Mouse (Mus musculus) intestine, embryonic 15.5 days (tissue): ENCODE data around the gene Ric8b. TPM values are rescaled to one million over a fixed set of nuclear protein-coding genes. Genes with fewer than 3 reads are reported as not detected.

Experiments used
- ATAC-seq: fragments of 200-750 bp; cut with Nextera tagmentation; 2 replicates; pipeline ENCODE4 v1.8.0; 2017; ENCODE audit warnings: moderate TSS enrichment, moderate library complexity
- H3K27ac ChIP-seq: fragments of 300-500 bp; sonication (generic); 2 replicates; pipeline ENCODE4 v1.5.1; 2015; ENCODE audit warnings: mild to moderate bottlenecking, inconsistent platforms
- H3K27me3 ChIP-seq: fragments of 300-500 bp; sonication (generic); replicated peaks from 2 replicates; pipeline ENCODE4 v1.6.1; 2015; ENCODE audit warnings: inconsistent platforms
- H3K36me3 ChIP-seq: fragments of 300-500 bp; sonication (generic); 2 replicates; pipeline ENCODE4 v1.6.1; 2015; ENCODE audit warnings: inconsistent platforms
- H3K4me1 ChIP-seq: fragments of 300-500 bp; sonication (generic); replicated peaks from 2 replicates; pipeline ENCODE4 v1.6.1; 2015; ENCODE audit warnings: inconsistent platforms
- H3K4me2 ChIP-seq: fragments of 300-500 bp; sonication (generic); replicated peaks from 2 replicates; pipeline ENCODE4 v1.6.1; 2015; ENCODE audit warnings: mild to moderate bottlenecking, inconsistent platforms
- H3K4me3 ChIP-seq: fragments of 300-500 bp; sonication (generic); replicated peaks from 2 replicates; pipeline ENCODE4 v1.5.1; 2015; ENCODE audit warnings: inconsistent platforms
- H3K9ac ChIP-seq: fragments of 300-500 bp; sonication (generic); 2 replicates; pipeline ENCODE4 v1.6.1; 2015; ENCODE audit warnings: inconsistent platforms
- H3K9me3 ChIP-seq: fragments of 300-500 bp; sonication (generic); 2 replicates; pipeline ENCODE4 v1.6.1; 2016; ENCODE audit warnings: inconsistent platforms
- WGBS: fragments of 180-500 bp; shearing (Covaris S2); methylation state at CpG from one replicate; pipeline ENCODE4 v1.1.7; 2015; 5-methylcytosine and 5-hydroxymethylcytosine counted together
- polyA plus RNA-seq: library from polyadenylated mRNA; unstranded; fragments of >200 nt; fragmentation: Nextera tagmentation; extraction: Ambion mirVana; gene quantifications from 2 replicates; pipeline ENCODE4 v1.2.1, GENCODE M21; 2015

The Ric8b gene
- polyA plus RNA-seq, 1 experiment from 2014 or later = 18.0 TPM

DNA sequence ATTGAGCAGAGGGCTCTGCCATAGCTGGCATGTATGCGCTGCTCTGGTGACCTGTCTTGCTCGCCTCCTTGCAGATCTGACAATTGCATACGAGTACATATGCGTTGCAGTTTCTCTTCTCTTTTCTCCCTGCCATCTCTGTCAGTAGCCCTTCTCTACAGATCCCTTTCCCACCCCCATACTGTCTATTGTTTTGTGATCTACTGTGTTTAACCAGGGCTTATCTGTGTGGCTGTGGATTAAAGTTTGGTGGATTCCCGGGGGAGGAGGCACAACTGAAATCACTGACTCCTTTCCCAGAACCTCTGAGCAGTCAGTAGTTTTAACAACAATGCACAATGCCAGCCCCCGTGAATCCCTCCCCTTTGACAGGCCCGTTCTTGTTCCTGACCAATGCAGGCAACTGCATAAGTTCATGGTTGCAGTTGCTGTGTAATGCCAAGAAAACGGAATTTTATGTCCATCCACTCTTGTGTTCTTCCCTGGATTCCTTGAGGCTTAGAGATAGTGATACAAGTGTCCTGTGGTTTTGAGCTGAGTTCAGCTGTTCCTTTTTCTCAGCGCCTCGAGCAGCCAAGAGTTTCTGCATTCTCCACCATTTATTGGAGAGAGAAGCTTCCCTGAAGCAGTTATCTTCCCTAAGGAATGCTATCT, 80.3 kb downstream of the Ric8b start:
- Histone ChIP-seq H3K36me3 (no peaks in the 10 kb centered on the region), H3K9ac (no peak overlapping the region), H3K9me3 (no peaks in the 10 kb centered on the region), H3K4me1 (no peaks in the 10 kb centered on the region), H3K27ac (no peak overlapping the region; the same call in 1 of the 2 replicates), H3K27me3 (no peaks in the 10 kb centered on the region), H3K4me2 (no peak overlapping the region), H3K4me3 (no peak overlapping the region)
- WGBS = 50% methylated on average over 10 of the region's 10 CpGs
- no peak for ATAC-seq

- Histone ChIP-seq H3K9ac (no peak overlapping the region), H3K4me1 (no peaks in the 10 kb centered on the region), H3K27me3 (no peaks in the 10 kb centered on the region), H3K9me3 (no peaks in the 10 kb centered on the region), H3K4me2 (no peak overlapping the region), H3K27ac (no peak overlapping the region; the same call in 1 of the 2 replicates), H3K36me3 (no peaks in the 10 kb centered on the region), H3K4me3 (no peak overlapping the region)
- ATAC-seq = no peak
- 58% methylated on average over 1 of the region's 1 CpGs for WGBS
Measured at GRCm38 (mm10) chr10:84998225-84998579, 80.8 kb downstream of the Ric8b start.

DNA sequence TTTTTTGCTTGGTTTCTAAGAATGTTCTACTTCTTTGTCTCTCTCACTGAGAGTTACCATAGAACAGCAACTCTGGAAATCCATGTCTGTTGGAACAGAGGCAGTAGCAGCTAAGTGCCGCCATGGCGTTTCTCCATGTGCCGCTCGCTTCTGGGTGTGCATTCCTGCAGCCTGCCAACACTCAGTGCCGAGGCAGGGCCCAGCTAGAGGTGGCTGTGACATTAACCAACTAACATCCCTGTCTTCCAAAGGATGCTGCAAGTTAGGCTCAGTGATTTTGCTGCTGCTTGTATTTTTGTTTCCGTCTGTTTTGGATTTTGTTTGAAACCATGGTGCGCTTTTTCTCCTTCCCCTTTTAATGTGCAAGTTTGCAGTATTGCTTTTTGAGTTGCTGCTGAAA, 84.5 kb downstream of the Ric8b start:
- WGBS = 92% methylated on average over 7 of the region's 7 CpGs
- Histone ChIP-seq H3K4me2 (no peak overlapping the region), H3K27ac (no peak overlapping the region), H3K36me3 (no peaks in the 10 kb centered on the region), H3K9ac (no peak overlapping the region), H3K9me3 (no peaks in the 10 kb centered on the region), H3K27me3 (no peaks in the 10 kb centered on the region), H3K4me1 (no peaks in the 10 kb centered on the region), H3K4me3 (no peak overlapping the region)
- no peak for ATAC-seq

- H3K4me1 ChIP-seq = no peaks in the 10 kb centered on the region
- no peak overlapping the region for H3K4me2 ChIP-seq
- no peak overlapping the region for H3K9ac ChIP-seq
- H3K36me3 ChIP-seq = no peaks in the 10 kb centered on the region
- WGBS = 91% methylated on average over 7 of the region's 7 CpGs
- H3K27ac ChIP-seq = no peak overlapping the region
- H3K27me3 ChIP-seq = no peaks in the 10 kb centered on the region
- no peak overlapping the region for H3K4me3 ChIP-seq
- no peak for ATAC-seq
- H3K9me3 ChIP-seq = no peaks in the 10 kb centered on the region
Measured at GRCm38 (mm10) chr10:85003190-85004026, 86.0 kb downstream of the Ric8b start.

DNA sequence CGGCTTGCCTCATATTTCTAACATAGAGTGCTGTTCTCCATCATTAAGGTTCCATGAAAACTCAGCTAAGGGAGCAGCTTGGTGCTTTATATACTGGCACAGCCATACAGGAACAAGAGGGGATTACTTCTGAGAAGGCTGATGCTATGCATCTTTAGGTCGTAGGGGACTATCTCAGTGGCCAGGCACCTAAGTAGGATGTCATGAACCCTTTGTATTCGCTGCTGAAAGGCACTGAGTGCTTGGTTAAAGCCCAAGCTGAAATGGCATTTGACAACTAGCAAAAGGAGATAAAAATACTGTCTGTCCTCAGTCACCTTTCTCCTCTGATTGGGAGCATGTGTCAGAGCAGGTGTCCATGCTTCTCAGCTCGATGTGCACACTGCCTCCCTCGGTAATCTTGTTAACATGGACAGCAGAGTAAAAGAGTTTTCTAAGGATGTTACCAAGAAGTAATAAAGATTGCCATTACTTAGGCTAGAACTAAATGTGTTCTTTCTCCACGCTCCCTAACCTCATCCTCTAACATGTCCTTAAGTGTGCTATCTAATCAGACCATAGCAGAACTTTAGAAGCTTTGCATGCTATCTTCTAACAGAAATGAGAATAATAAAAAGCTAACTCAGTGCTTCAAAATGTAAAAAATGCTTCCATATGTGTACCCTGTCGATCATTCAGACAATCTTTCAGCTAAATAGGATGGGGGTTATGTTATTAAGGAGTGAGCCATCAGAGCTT, 89.3 kb downstream of the Ric8b start:
- Histone ChIP-seq H3K9ac (no peak overlapping the region), H3K4me2 (no peak overlapping the region), H3K27me3 (no peaks in the 10 kb centered on the region), H3K4me3 (no peak overlapping the region), H3K9me3 (no peaks in the 10 kb centered on the region), H3K4me1 (no peaks in the 10 kb centered on the region), H3K36me3 (no peaks in the 10 kb centered on the region), H3K27ac (no peak overlapping the region)
- ATAC-seq = no peak
- WGBS = 82% methylated on average over 7 of the region's 7 CpGs

GRCm38 (mm10) chr10:85007861-85008840, 90.7 kb downstream of the Ric8b start:
- Histone ChIP-seq H3K9ac (no peak overlapping the region), H3K4me2 (no peak overlapping the region), H3K36me3 (no peaks in the 10 kb centered on the region), H3K27me3 (no peaks in the 10 kb centered on the region), H3K27ac (no peak overlapping the region), H3K4me3 (no peak overlapping the region), H3K9me3 (no peaks in the 10 kb centered on the region), H3K4me1 (no peaks in the 10 kb centered on the region)
- peak; percentile 53; the same call in 1 of the 2 replicates for ATAC-seq
- WGBS = 78% methylated on average over 11 of the region's 11 CpGs

GRCm38 (mm10) chr10:85011066-85011465, 93.7 kb downstream of the Ric8b start:
- no peak overlapping the region for H3K27ac ChIP-seq
- no peaks in the 10 kb centered on the region for H3K4me1 ChIP-seq
- H3K4me2 ChIP-seq = no peak overlapping the region
- 0 out of 2 replicates have a peak, but pooled peaks cover 8% of the 10 kb centered on the region for H3K36me3 ChIP-seq
- H3K9me3 ChIP-seq = no peaks in the 10 kb centered on the region
- no peak overlapping the region for H3K4me3 ChIP-seq
- no peaks in the 10 kb centered on the region for H3K27me3 ChIP-seq
- WGBS = 65% methylated on average over 2 of the region's 2 CpGs
- ATAC-seq = no peak
- H3K9ac ChIP-seq = no peak overlapping the region

DNA sequence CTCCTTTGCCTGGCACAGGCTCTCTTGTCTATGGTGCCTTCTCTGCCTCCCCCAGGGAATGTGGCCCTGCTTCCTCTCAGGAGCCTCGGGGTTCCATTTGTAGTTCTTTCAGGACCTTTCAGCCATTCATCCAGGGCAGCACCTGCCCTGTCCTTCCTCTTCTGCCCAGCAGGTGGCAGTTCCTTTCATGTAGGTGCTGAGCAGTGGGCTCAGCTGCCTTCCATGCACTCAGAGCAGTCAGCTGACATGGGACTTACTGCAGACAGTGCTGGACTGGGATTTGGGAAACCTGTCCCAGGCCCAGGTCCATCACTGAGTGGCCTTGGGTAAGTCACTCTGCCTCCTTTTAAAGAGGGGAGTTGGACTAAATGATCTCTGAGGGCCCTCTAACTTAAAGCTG, 96.0 kb downstream of the Ric8b start:
- no peak overlapping the region for H3K27ac ChIP-seq
- 0 out of 2 replicates have a peak, but pooled peaks cover 8% of the 10 kb centered on the region for H3K36me3 ChIP-seq
- ATAC-seq = no peak
- H3K4me1 ChIP-seq = no peaks in the 10 kb centered on the region
- no peaks in the 10 kb centered on the region for H3K9me3 ChIP-seq
- H3K4me3 ChIP-seq = no peak overlapping the region
- H3K27me3 ChIP-seq = no peaks in the 10 kb centered on the region
- no peak overlapping the region for H3K9ac ChIP-seq
- H3K4me2 ChIP-seq = no peak overlapping the region
- WGBS = 17% methylated on average over 1 of the region's 1 CpGs

DNA sequence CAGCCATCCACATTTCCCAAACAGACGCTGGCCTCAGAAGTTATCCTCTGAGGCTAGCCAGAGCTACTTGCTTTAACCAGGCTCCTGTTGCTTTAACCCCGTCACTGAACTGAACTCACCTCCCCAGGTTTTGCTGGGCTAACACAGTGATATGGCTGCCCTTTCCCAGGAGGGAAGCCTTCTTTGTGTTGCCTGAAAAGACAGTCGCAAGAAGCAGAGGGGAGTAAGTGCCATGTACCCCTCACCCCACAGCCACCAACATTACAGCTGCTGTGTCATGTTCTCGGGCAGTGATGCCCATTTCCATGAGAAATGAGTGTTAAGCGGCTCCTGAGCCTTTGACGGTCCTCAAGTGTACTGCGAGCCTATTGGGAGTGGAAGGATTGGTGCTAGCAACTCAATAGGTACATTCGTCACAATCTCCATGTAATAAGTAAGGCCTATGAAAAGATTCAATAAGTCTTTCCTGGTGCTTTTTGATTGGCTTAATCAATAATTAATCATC, 96.6 kb downstream of the Ric8b start:
- H3K9ac ChIP-seq = no peak overlapping the region
- no peaks in the 10 kb centered on the region for H3K27me3 ChIP-seq
- H3K4me2 ChIP-seq = no peak overlapping the region
- H3K36me3 ChIP-seq = 0 out of 2 replicates have a peak, but pooled peaks cover 8% of the 10 kb centered on the region
- WGBS = 87% methylated on average over 8 of the region's 8 CpGs
- no peaks in the 10 kb centered on the region for H3K4me1 ChIP-seq
- no peak for ATAC-seq
- H3K4me3 ChIP-seq = no peak overlapping the region
- H3K27ac ChIP-seq = no peak overlapping the region
- no peaks in the 10 kb centered on the region for H3K9me3 ChIP-seq

GRCm38 (mm10) chr10:85014456-85014976, 97.1 kb downstream of the Ric8b start:
- H3K27me3 ChIP-seq = no peaks in the 10 kb centered on the region
- no peak overlapping the region for H3K4me2 ChIP-seq
- 74% methylated on average over 9 of the region's 9 CpGs for WGBS
- H3K4me1 ChIP-seq = no peaks in the 10 kb centered on the region
- H3K9ac ChIP-seq = no peak overlapping the region
- H3K4me3 ChIP-seq = no peak overlapping the region
- 0 out of 2 replicates have a peak, but pooled peaks cover 8% of the 10 kb centered on the region for H3K36me3 ChIP-seq
- H3K9me3 ChIP-seq = no peaks in the 10 kb centered on the region
- no peak for ATAC-seq
- H3K27ac ChIP-seq = no peak overlapping the region

DNA sequence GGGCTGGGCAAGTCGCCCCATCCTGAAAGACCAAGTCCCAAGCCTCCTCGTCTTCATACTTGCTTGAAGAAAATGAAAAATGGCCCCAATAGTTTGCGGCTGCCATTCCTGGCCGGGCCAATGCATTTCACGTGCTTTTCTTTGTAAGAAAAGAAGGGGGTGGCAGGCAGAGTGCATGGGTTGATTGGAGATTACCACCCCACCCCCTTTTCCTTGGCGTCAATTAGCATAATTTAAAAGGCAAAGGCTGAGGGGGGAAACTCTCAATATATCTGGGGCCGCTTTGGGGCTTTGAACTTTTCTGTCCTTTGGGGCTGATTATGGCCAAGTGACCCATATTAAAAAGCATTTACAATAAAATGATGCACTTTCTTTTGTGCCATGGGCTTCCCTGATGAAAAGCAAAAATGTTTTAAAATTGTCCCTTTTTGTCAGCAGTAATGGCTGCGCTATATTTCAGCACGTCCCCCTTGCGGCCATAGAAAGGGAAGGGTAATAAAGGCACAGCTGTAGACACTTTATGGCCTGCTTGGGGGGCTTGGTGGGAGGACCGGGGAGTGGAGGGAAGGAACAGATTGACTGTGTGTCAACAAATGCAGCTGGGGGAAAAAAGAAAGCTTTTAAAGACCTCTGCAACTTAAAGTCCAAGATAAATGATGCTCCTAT, 105.4 kb downstream of the Ric8b start:
- ATAC-seq = no peak
- H3K4me1 ChIP-seq = no peaks in the 10 kb centered on the region
- no peak overlapping the region for H3K27ac ChIP-seq
- H3K4me2 ChIP-seq = no peak overlapping the region
- no peaks in the 10 kb centered on the region for H3K9me3 ChIP-seq
- no peaks in the 10 kb centered on the region for H3K36me3 ChIP-seq
- no peaks in the 10 kb centered on the region for H3K27me3 ChIP-seq
- no peak overlapping the region for H3K4me3 ChIP-seq
- 52% methylated on average over 11 of the region's 11 CpGs for WGBS
- H3K9ac ChIP-seq = no peak overlapping the region
